ENCODE assay signal across 9 mouse cellular contexts in genomic region chr3:98015205-98016171, GRCm38 (mm10). TPM values are rescaled to one million over a fixed set of nuclear protein-coding genes. Genes with fewer than 3 reads are reported as not detected.
A peak's percentile ranks its signal among the peaks of the same experiment; 100 is the strongest.
DNase-seq lines count a peak whose midpoint lies in the region; ATAC-seq lines count a peak whose summit lies in the region.
"Had no signal": no experiment of that assay in that cellular context is flagged by ENCODE, and none has a peak within 500 bp of the region (broad histone marks: within the 10 kb centered on the region; RNA-seq: fewer than 3 reads in every experiment).

No protein-coding gene starts in this region.

- ATAC-seq in lung, embryonic 16.5 days (ENCODE audit: low read depth) = no peak
- no peak for ATAC-seq in forebrain, embryonic 15.5 days (replicated peaks)
- no peak for ATAC-seq in limb, embryonic 13.5 days (ENCODE audit: low FRiP score, low read depth)
- no peak for ATAC-seq in stomach, embryonic 14.5 days (ENCODE audit: insufficient number of reproducible peaks, insufficient read depth, low FRiP score, low read depth)

- peaks cover 47% of the 10 kb centered on the region for H3K4me1 ChIP-seq in lung, embryonic 16.5 days (replicated peaks; ENCODE audit: control insufficient read depth, insufficient read depth, low read length)
- peaks cover 60% of the 10 kb centered on the region for H3K4me1 ChIP-seq in forebrain, embryonic 15.5 days
- H3K4me1 ChIP-seq in limb, embryonic 13.5 days = peaks cover 60% of the 10 kb centered on the region
- H3K4me1 ChIP-seq in stomach, embryonic 14.5 days (ENCODE audit: control insufficient read depth, insufficient read depth, low read length) = peaks cover 39% of the 10 kb centered on the region

- no peaks in the 10 kb centered on the region for H3K27me3 ChIP-seq in lung, embryonic 16.5 days (ENCODE audit: control insufficient read depth, insufficient read depth, low read depth, low read length)
- no peaks in the 10 kb centered on the region for H3K27me3 ChIP-seq in forebrain, embryonic 15.5 days
- H3K27me3 ChIP-seq in limb, embryonic 13.5 days = no peaks in the 10 kb centered on the region
- H3K27me3 ChIP-seq in stomach, embryonic 14.5 days (ENCODE audit: control insufficient read depth, insufficient read depth, low read length) = no peaks in the 10 kb centered on the region

- peak overlapping the region; percentile 88 for H3K4me3 ChIP-seq in lung, embryonic 16.5 days (ENCODE audit: low read length)
- peak overlapping the region; percentile 67 for H3K4me3 ChIP-seq in forebrain, embryonic 15.5 days
- peak overlapping the region; percentile 95 for H3K4me3 ChIP-seq in limb, embryonic 13.5 days
- H3K4me3 ChIP-seq in stomach, embryonic 14.5 days (ENCODE audit: low read depth, low read length) = peak overlapping the region; percentile 87

- H3K4me2 ChIP-seq in lung, embryonic 16.5 days (ENCODE audit: low read depth, low read length) = peak overlapping the region; percentile 56
- peak overlapping the region; percentile 79 for H3K4me2 ChIP-seq in forebrain, embryonic 15.5 days (replicated peaks)
- peak overlapping the region; percentile 74 for H3K4me2 ChIP-seq in limb, embryonic 13.5 days (replicated peaks)
- H3K4me2 ChIP-seq in stomach, embryonic 14.5 days (replicated peaks; ENCODE audit: low read depth, low read length) = peak overlapping the region; percentile 53

- H3K36me3 ChIP-seq in lung, embryonic 16.5 days (ENCODE audit: control insufficient read depth, insufficient read depth, low read length) = no peaks in the 10 kb centered on the region
- H3K36me3 ChIP-seq in forebrain, embryonic 15.5 days = no peaks in the 10 kb centered on the region
- H3K36me3 ChIP-seq in limb, embryonic 13.5 days = no peaks in the 10 kb centered on the region; the same call in 1 of the 2 replicates
- H3K36me3 ChIP-seq in stomach, embryonic 14.5 days (ENCODE audit: control insufficient read depth, insufficient read depth, low read length) = no peaks in the 10 kb centered on the region
- H3K36me3 ChIP-seq: G1E had no signal

- no peak overlapping the region for H3K27ac ChIP-seq in lung, embryonic 16.5 days (ENCODE audit: low read length)
- peak overlapping the region; percentile 27; the same call in 1 of the 2 replicates for H3K27ac ChIP-seq in forebrain, embryonic 15.5 days (replicated peaks)
- no peak overlapping the region; the same call in 1 of the 2 replicates for H3K27ac ChIP-seq in limb, embryonic 13.5 days
- no peak overlapping the region for H3K27ac ChIP-seq in stomach, embryonic 14.5 days (ENCODE audit: low read length)

- H3K9ac ChIP-seq in lung, embryonic 16.5 days (ENCODE audit: low read length) = peak overlapping the region; percentile 99
- 0 out of 2 replicates have a peak overlapping the region, but pooled peaks have one; percentile 20 for H3K9ac ChIP-seq in forebrain, embryonic 15.5 days (replicated peaks)
- peak overlapping the region; percentile 99 for H3K9ac ChIP-seq in limb, embryonic 13.5 days
- H3K9ac ChIP-seq in stomach, embryonic 14.5 days (replicated peaks; ENCODE audit: low read depth, low read length) = no peak overlapping the region; the same call in 1 of the 2 replicates

- H3K9me3 ChIP-seq in lung, embryonic 16.5 days (ENCODE audit: control insufficient read depth, low read length) = no peaks in the 10 kb centered on the region
- no peaks in the 10 kb centered on the region for H3K9me3 ChIP-seq in forebrain, embryonic 15.5 days
- H3K9me3 ChIP-seq in limb, embryonic 13.5 days = no peaks in the 10 kb centered on the region
- no peaks in the 10 kb centered on the region for H3K9me3 ChIP-seq in stomach, embryonic 14.5 days (ENCODE audit: control insufficient read depth, low read depth, low read length)

- 48% methylated on average over 14 of the region's 14 CpGs for WGBS in lung, embryonic 16.5 days
- WGBS in forebrain, embryonic 15.5 days = 26% methylated on average over 14 of the region's 14 CpGs
- WGBS in limb, embryonic 13.5 days = 60% methylated on average over 14 of the region's 14 CpGs
- 61% methylated on average over 14 of the region's 14 CpGs for WGBS in stomach, embryonic 14.5 days

- no peak for DNase-seq in lung, postnatal 10 days
- DNase-seq in gastrocnemius, postnatal 10 days = no peak
- no peak for DNase-seq in left cerebral cortex, adult 8-10 months (ENCODE audit: low spot score in 2 of 2)
- no peak for DNase-seq in adrenal gland, adult 2 months

RNA-seq across cellular contexts. Expression of gene Notch2, which starts 2.2 kb away (rescaled TPM):
- polyA plus RNA-seq in lung, embryonic 16.5 days (2015; fragmentation: Nextera tagmentation; extraction: Ambion mirVana) = 34.1 and 35.7 TPM in 2 replicates
- polyA plus RNA-seq in forebrain, embryonic 15.5 days (2015; fragmentation: Nextera tagmentation; extraction: Ambion mirVana) = 17.8 and 18.9 TPM in 2 replicates
- 39.9 and 43.5 TPM in 2 replicates for polyA plus RNA-seq in limb, embryonic 13.5 days (2015; fragmentation: Nextera tagmentation; extraction: Ambion mirVana)
- polyA plus RNA-seq in stomach, embryonic 14.5 days (2014; fragmentation: Nextera tagmentation; extraction: Ambion mirVana) = 36.2 and 38.3 TPM in 2 replicates
- total RNA-seq in gastrocnemius, postnatal 10 days (2021) = 10 to 100 TPM; 32.0 to 42.1 TPM
- 10 to 100 TPM; 16.3 to 17.9 (median 17.1) TPM for total RNA-seq in left cerebral cortex, adult 8-10 months (2022)
- 10 to 100 TPM; 53.8 to 70.1 TPM for total RNA-seq in adrenal gland, adult 2 months (2021)
- 26.4 and 33.9 TPM in 2 replicates for polyA plus RNA-seq in adrenal gland, adult 2 months (2012; rRNA removed)
- polyA plus RNA-seq: G1E had no signal
